Mouse (Mus musculus) embryonic facial prominence, embryonic 12.5 days (tissue): ENCODE measurements at regions not wholly inside any gene's neighbourhood (a gene's known extent, or its start where the extent isn't known, plus 50 kb on each side); places are given as distances from the start of the nearest gene placed in this dataset.

ENCODE experiments used
- ATAC-seq: fragments of 200-750 bp; cut with Nextera tagmentation; 2 replicates; pipeline ENCODE4 v1.8.0; 2017; ENCODE audit not compliant: insufficient number of reproducible peaks, insufficient read depth, low FRiP score, low TSS enrichment
- H3K27ac ChIP-seq: fragments of 300-500 bp; sonication (generic); 2 replicates; pipeline ENCODE4 v1.5.1; 2016; ENCODE audit warnings: mild to moderate bottlenecking
- H3K27me3 ChIP-seq: fragments of 300-500 bp; sonication (generic); 2 replicates; pipeline ENCODE4 v1.6.1; 2016; ENCODE audit warnings: mild to moderate bottlenecking, moderate library complexity
- H3K36me3 ChIP-seq: fragments of 300-500 bp; sonication (generic); 2 replicates; pipeline ENCODE4 v1.6.1; 2016; ENCODE audit warnings: mild to moderate bottlenecking
- H3K4me1 ChIP-seq: fragments of 300-500 bp; sonication (generic); 2 replicates; pipeline ENCODE4 v1.6.1; 2016
- H3K4me2 ChIP-seq: fragments of 300-500 bp; sonication (generic); replicated peaks from 2 replicates; pipeline ENCODE4 v1.6.1; 2016; ENCODE audit warnings: mild to moderate bottlenecking, moderate library complexity
- H3K4me3 ChIP-seq: fragments of 300-500 bp; sonication (generic); 2 replicates; pipeline ENCODE4 v1.5.1; 2016; ENCODE audit warnings: mild to moderate bottlenecking
- H3K9ac ChIP-seq: fragments of 300-500 bp; sonication (generic); 2 replicates; pipeline ENCODE4 v1.6.1; 2016; ENCODE audit warnings: mild to moderate bottlenecking, moderate library complexity
- H3K9me3 ChIP-seq: fragments of 300-500 bp; sonication (generic); 2 replicates; pipeline ENCODE4 v1.6.1; 2016; ENCODE audit warnings: mild to moderate bottlenecking, moderate library complexity
- WGBS: fragments of 180-500 bp; shearing (Covaris S2); methylation state at CpG from one replicate; pipeline ENCODE4 v1.1.7; 2016; 5-methylcytosine and 5-hydroxymethylcytosine counted together

DNA sequence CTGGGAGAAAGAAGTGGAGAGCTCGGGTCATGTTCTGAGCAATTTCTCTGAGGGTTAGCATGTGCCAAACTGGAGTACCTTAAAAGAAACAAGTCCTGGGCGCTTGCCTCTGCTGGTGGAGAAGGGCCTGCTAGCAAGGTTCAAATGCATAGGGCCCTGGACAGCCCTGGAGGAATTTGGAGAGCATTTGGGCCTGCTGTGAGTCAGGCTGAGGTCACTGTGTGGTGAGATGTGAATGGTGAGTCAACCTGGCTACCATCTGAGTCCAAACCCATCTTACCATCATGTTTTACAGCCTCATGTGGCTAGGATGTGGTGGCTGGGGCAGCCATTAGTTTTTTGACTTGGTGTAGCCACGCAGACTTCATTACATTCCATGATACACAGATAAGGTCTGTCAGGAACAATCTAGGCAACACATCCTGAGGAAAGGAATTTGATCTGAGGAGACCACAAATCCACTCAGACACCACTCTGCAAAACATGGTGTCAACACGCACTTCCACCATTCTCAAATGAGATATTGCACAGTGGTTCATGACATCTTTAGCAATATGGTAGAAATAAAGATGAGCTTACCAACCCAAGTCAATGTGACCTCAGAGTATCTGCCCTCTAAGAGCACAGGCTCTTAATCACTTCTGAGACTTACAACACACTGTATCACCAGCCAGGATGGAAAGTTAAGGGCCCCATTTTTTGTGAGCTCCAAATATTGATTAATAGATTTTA, 83.1 kb downstream of the Thbs2 start:
- Histone ChIP-seq H3K36me3 (no peaks in the 10 kb centered on the region), H3K27ac (no peak overlapping the region), H3K27me3 (no peaks in the 10 kb centered on the region), H3K9ac (no peak overlapping the region), H3K9me3 (no peaks in the 10 kb centered on the region), H3K4me2 (no peak overlapping the region), H3K4me1 (peaks cover 12% of the 10 kb centered on the region), H3K4me3 (no peak overlapping the region)
- 63% methylated on average over 4 of the region's 4 CpGs for WGBS
- no peak for ATAC-seq

DNA sequence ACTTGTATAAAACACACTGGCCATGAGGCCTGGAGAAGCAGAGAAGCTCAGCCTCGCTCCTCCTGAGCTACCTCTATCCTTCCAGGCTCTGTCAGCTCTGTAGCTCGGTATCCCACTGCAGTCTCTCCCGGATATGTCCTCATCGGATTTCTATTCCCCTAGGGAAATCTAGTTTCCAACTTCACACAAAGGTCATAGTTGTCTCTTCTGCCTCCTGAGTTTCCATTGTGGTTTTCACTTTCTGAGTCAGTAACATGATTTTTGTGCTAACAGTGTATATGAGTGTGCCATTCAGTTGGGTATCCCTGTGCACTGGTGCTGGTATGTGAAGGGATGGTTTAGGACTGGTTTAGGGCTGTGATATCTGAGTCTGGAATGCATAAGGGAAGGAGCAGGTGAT, 85.2 kb downstream of the Thbs2 start:
- no peak for ATAC-seq

DNA sequence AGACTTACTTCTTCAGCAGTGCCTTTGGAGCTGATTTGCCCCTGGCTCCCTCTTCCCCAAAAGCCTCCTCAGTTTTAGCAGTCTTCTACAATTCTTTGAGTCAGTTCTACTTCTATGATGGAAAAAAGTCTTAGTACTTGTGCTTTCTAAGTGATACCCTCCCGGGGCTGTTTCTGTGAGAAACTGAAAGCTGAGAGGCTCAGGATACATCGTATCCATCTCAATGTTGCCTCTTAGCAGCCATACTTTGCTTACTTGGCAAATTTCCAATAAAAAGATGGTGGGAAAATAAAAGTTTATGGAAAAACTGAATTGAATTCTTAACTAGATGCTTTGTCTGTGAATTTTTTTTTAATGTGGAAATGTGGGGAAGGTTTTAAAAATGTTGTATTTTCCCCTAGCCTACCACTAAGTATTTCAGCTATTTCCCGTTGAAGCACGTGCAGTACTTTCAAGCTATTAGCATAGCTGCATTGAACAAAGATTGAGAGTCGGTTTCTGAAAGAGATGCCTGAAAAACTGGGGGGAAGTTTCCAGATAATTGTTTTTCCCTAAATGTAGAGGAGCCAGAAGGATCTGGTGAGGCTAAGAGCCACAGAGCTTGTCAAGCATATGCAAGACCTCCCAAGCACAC, 87.6 kb downstream of the Thbs2 start:
- 59% methylated on average over 5 of the region's 5 CpGs for WGBS
- H3K9ac ChIP-seq: no peak overlapping the region
- no peaks in the 10 kb centered on the region for H3K27me3 ChIP-seq
- H3K36me3 ChIP-seq: no peaks in the 10 kb centered on the region
- no peak for ATAC-seq
- H3K9me3 ChIP-seq: no peaks in the 10 kb centered on the region
- H3K27ac ChIP-seq: peak overlapping the region; percentile 41; the same call in 1 of the 2 replicates
- peaks cover 12% of the 10 kb centered on the region for H3K4me1 ChIP-seq
- H3K4me3 ChIP-seq: no peak overlapping the region
- no peak overlapping the region for H3K4me2 ChIP-seq

More for the DNA sequence above, 85.2 kb downstream of the Thbs2 start:
- Histone ChIP-seq H3K4me3 (no peak overlapping the region), H3K9me3 (no peaks in the 10 kb centered on the region), H3K27me3 (no peaks in the 10 kb centered on the region), H3K36me3 (no peaks in the 10 kb centered on the region), H3K27ac (no peak overlapping the region), H3K4me2 (no peak overlapping the region), H3K4me1 (peaks cover 12% of the 10 kb centered on the region), H3K9ac (no peak overlapping the region)
- 70% methylated on average over 4 of the region's 4 CpGs for WGBS

DNA sequence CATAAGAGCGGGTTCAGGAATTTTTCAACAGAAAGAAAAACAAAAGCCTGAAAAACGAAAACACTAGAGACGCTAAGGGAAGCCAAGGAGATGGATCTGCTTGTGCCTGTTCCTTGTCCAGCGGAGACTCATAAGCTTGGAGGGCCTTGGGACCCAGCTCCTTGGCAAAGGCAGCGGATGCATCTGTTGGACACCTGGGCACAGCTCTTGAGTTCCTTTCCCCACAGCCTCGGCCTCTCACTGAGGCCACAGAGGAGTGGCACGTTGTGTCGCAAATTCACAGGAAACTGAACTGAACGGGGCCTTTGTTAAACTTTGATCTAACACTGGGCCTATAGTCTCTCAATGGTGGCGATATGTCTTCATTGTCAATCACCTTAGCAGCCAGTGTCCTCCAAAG, 94.4 kb downstream of the Thbs2 start:
- H3K9ac ChIP-seq: no peak overlapping the region
- H3K4me2 ChIP-seq: no peak overlapping the region
- peaks cover 17% of the 10 kb centered on the region; the same call in 1 of the 2 replicates for H3K4me1 ChIP-seq
- WGBS: 48% methylated on average over 10 of the region's 10 CpGs
- no peak overlapping the region for H3K4me3 ChIP-seq
- no peaks in the 10 kb centered on the region for H3K36me3 ChIP-seq
- H3K27me3 ChIP-seq: 0 out of 2 replicates have a peak, but pooled peaks cover 3% of the 10 kb centered on the region
- no peaks in the 10 kb centered on the region for H3K9me3 ChIP-seq
- ATAC-seq: no peak
- peak overlapping the region; percentile 4; the same call in 1 of the 2 replicates for H3K27ac ChIP-seq

DNA sequence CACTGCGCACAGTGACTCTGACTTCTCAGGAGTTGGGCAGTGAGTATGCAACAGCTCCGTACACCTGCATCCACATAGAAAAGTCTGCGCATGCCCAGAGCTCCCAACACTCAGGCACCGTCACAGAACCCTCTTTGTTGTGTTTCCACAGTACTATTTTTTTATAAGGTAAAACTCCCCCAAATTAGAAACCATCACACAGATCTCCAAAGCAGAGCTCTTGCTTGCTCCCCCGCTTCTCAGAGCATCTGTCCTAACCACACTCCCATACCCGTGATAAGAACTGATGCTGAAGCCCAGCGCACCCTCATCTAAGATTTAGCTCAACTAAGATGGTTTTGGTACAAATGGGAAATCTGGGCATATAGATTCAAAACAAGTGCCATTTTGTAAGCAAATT, 97.6 kb downstream of the Thbs2 start:
- H3K27ac ChIP-seq: no peak overlapping the region
- ATAC-seq: no peak
- H3K27me3 ChIP-seq: 0 out of 2 replicates have a peak, but pooled peaks cover 3% of the 10 kb centered on the region
- H3K4me1 ChIP-seq: peaks cover 22% of the 10 kb centered on the region; the same call in 1 of the 2 replicates
- WGBS: 83% methylated on average over 7 of the region's 7 CpGs
- no peak overlapping the region for H3K4me3 ChIP-seq
- H3K9me3 ChIP-seq: no peaks in the 10 kb centered on the region
- no peak overlapping the region for H3K4me2 ChIP-seq
- no peak overlapping the region for H3K9ac ChIP-seq
- H3K36me3 ChIP-seq: no peaks in the 10 kb centered on the region

DNA sequence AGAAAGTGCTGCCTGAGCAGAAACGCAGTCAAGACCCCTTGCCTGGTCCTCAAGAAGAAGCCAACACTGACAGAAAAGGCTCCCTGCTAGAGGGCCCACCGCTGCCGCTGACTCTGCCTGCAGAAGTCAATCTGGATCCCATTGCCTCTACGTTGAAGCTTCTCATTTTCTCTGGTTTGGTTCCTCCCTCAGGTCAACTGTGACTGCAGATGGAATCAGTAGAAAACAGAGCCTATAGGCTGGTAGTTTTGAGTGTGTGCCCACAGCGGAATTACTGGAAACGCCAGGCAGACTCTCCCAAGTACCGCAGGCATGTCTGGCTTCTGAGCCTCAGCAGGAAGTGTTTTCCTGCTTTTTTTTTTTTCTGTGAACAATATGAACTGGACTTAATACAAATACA, 98.5 kb downstream of the Thbs2 start:
- peak overlapping the region; percentile 74 for H3K27ac ChIP-seq
- H3K4me1 ChIP-seq: peaks cover 20% of the 10 kb centered on the region; the same call in 1 of the 2 replicates
- no peaks in the 10 kb centered on the region for H3K36me3 ChIP-seq
- WGBS: 51% methylated on average over 7 of the region's 7 CpGs
- no peaks in the 10 kb centered on the region for H3K9me3 ChIP-seq
- H3K4me3 ChIP-seq: no peak overlapping the region
- ATAC-seq: no peak
- 0 out of 2 replicates have a peak, but pooled peaks cover 3% of the 10 kb centered on the region for H3K27me3 ChIP-seq
- no peak overlapping the region for H3K9ac ChIP-seq
- no peak overlapping the region for H3K4me2 ChIP-seq

DNA sequence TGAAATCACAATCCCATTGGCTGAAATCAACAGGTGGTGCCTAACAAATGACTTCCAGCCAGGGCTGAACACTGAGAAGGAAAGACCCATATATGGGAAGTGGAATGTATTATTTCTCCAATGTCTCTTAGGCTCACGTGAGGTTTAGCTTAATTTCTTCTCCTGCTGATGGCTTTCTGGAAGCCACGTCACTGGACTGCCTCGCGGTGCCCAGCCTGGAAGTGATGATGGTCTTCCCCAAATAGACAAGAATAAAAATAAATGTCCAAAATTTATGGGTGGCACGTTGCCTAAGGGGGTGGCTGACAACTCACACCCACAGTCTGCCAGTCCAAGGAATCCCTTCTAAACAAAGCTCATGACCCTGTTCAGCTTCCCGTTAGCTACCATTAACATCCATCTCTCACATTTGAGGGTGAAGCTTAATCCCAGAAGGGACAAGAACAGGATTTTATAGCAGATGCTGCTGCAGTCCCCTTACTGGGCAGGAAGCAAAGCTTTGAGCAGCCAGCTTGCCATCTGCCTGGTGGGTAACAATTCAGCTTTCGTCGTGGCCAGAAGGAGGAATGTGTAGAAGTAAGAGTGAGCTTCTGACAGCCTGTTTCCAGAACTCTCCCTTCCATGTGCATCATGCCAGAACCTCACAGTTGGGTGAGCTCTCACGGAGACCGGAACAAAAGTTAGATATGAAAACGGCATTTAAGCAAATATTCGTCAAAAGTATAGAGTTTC, 105.8 kb downstream of the Thbs2 start:
- Histone ChIP-seq H3K4me1 (peaks cover 10% of the 10 kb centered on the region; the same call in 1 of the 2 replicates), H3K36me3 (no peaks in the 10 kb centered on the region), H3K9me3 (no peaks in the 10 kb centered on the region), H3K27me3 (no peaks in the 10 kb centered on the region), H3K4me3 (no peak overlapping the region), H3K27ac (no peak overlapping the region), H3K4me2 (no peak overlapping the region), H3K9ac (no peak overlapping the region)
- ATAC-seq: no peak
- WGBS: 86% methylated on average over 12 of the region's 12 CpGs

DNA sequence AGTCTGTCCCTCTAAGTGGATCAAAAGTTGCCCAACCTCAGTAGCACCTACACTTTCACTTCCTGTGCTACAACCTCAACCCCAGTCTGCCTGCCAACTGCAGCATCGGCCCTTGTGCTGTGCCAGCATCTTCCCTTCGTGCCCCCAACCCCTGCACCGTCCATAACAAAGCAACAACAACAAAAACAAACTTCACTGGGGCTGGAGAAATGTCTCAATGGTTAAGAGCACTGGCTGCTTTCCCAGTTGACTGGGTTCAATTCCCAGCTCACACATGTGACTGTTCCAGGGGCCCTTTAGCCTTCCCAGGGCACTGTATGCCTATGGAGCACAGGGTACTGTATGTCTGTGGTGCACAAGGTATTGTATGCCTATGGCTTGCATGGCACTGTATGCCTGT, 114.4 kb downstream of the Thbs2 start:
- 88% methylated on average over 3 of the region's 3 CpGs for WGBS

DNA sequence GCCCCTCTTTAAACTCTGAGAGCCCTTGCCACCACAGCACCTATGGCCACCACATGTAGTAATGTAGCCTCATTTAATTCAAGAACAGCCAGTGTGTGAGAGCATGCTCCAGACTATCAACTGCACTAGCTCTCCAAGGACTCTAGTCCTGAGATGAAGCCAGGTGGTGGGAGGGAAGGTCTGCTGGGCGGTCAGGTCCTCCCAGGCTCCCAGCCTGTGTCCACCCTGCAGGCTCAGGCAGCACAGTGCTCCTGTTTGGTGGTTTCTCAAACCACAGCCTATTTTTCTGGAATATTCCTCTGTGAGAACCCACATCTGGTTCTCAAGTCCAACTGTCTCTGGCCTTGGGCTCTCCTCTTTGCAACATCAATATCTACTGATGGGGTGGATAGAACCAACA, 115.3 kb downstream of the Thbs2 start:
- WGBS: 90% methylated on average over 1 of the region's 1 CpGs
- Histone ChIP-seq H3K36me3 (no peaks in the 10 kb centered on the region), H3K9me3 (no peaks in the 10 kb centered on the region), H3K4me2 (no peak overlapping the region), H3K27me3 (no peaks in the 10 kb centered on the region), H3K4me3 (no peak overlapping the region), H3K27ac (no peak overlapping the region), H3K4me1 (peaks cover 19% of the 10 kb centered on the region), H3K9ac (no peak overlapping the region)
- no peak for ATAC-seq

More for the DNA sequence above, 114.4 kb downstream of the Thbs2 start:
- ATAC-seq: no peak
- Histone ChIP-seq H3K36me3 (no peaks in the 10 kb centered on the region), H3K27me3 (no peaks in the 10 kb centered on the region), H3K9me3 (no peaks in the 10 kb centered on the region), H3K4me2 (no peak overlapping the region), H3K4me3 (no peak overlapping the region), H3K9ac (no peak overlapping the region), H3K4me1 (peaks cover 19% of the 10 kb centered on the region), H3K27ac (no peak overlapping the region)

DNA sequence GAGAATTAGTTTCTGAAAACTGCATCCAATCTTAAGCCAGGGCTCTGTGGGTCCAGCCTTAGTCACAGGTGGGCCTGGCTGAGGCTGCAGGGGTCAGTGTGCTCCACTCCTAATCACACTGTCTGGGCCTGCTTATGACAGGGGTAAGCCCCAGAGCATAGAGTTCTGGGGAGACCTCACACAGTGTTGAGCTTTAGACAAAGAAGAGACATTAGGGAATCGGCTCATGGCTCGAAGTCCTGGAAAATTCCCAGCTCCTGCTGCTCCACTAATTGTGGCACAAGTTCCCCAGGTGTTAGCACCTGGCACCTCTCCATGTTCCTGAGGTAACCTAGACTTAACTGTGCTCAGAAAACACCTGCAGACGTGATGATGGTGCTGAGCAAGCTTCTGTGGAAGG, 115.8 kb downstream of the Thbs2 start:
- Histone ChIP-seq H3K4me3 (no peak overlapping the region), H3K27ac (no peak overlapping the region), H3K4me2 (no peak overlapping the region), H3K27me3 (no peaks in the 10 kb centered on the region), H3K36me3 (no peaks in the 10 kb centered on the region), H3K4me1 (peaks cover 19% of the 10 kb centered on the region), H3K9me3 (no peaks in the 10 kb centered on the region), H3K9ac (no peak overlapping the region)
- no peak for ATAC-seq
- WGBS: 56% methylated on average over 3 of the region's 3 CpGs

DNA sequence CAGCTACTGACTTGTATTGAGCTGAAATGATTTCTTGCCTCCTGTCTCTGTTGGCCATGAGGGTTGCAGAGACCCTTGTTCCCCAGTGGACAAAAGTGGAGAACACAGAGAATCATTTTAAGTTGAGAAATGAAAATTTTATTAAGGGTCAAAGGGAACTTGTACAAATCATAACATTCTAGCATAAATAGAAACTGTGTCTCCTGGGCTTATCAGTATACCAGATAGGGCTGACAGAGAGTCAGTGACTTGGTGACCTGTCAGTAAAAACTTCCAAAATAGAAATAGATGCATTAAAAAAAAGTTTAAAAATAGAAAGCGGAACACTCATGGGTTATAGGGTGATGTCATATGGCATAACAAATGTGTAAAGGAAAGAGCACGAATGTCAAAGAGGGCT, 117.9 kb downstream of the Thbs2 start:
- no peak overlapping the region for H3K27ac ChIP-seq
- H3K9me3 ChIP-seq: no peaks in the 10 kb centered on the region
- H3K4me1 ChIP-seq: peaks cover 19% of the 10 kb centered on the region
- H3K9ac ChIP-seq: no peak overlapping the region
- H3K36me3 ChIP-seq: no peaks in the 10 kb centered on the region
- H3K4me2 ChIP-seq: no peak overlapping the region
- WGBS: 82% methylated on average over 2 of the region's 2 CpGs
- H3K27me3 ChIP-seq: no peaks in the 10 kb centered on the region
- no peak overlapping the region for H3K4me3 ChIP-seq
- ATAC-seq: no peak

DNA sequence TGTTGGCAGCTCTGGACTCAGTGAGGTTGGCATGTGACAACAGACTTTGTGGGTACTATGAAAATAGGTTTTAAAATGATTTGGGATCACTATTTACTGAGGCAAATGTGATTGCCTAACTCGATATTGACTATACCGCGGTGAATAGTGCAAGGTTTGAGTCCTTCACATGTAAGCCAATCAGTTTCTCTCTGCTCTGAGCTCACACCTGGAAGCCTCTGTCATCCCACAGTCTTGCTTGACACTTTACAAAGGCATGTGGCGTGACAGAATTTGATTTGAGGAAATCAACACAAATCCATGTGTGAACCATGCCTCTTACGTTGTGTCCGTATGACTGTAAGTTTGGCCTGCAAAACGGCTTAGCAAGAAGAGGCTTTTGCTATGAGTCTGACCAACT, 122.9 kb downstream of the Thbs2 start:
- Histone ChIP-seq H3K27me3 (no peaks in the 10 kb centered on the region), H3K9ac (no peak overlapping the region), H3K27ac (no peak overlapping the region), H3K4me3 (no peak overlapping the region), H3K4me1 (peaks cover 9% of the 10 kb centered on the region), H3K4me2 (no peak overlapping the region), H3K9me3 (no peaks in the 10 kb centered on the region), H3K36me3 (no peaks in the 10 kb centered on the region)
- no peak for ATAC-seq
- WGBS: 88% methylated on average over 7 of the region's 7 CpGs
